Mouse (Mus musculus) G1E-ER4 (cell line): ENCODE measurements around the gene Limk1. TPM values are rescaled to one million over a fixed set of nuclear protein-coding genes. Genes with fewer than 3 reads are reported as not detected.

Experiments
- GATA1 ChIP-seq: IDR thresholded peaks from one replicate; pipeline ENCODE4 v1.8.0; 2012; ENCODE audit warnings: low read length, inconsistent platforms
- polyA plus RNA-seq: library from polyadenylated mRNA; stranded (reverse); fragments of >175 nt; gene quantifications from 2 replicates; pipeline ENCODE4 v1.2.3, GENCODE M21; 2012

The Limk1 gene
- polyA plus RNA-seq, 1 experiment = 3.2 TPM

DNA sequence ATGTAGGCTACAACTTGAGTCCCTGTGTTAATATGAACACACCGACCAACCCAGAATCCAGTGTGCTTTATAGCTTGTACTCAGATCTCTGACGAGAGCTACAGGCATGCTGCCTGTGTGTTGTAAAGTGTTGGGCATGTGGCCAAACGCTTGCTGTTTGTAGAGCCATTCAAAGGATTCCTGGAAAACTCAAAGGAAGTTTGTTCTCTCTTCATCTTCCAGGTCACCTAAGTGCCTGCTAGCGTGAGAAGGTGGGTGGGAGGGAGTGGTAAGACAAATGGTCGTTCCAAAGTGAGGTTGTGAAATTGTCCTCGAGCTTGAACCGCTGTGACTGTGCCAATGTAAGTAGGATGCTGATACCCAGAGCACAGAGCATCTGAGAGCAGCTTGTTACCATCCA, 36.4 kb downstream of the Limk1 start:
- no peak for TF ChIP-seq GATA1

DNA sequence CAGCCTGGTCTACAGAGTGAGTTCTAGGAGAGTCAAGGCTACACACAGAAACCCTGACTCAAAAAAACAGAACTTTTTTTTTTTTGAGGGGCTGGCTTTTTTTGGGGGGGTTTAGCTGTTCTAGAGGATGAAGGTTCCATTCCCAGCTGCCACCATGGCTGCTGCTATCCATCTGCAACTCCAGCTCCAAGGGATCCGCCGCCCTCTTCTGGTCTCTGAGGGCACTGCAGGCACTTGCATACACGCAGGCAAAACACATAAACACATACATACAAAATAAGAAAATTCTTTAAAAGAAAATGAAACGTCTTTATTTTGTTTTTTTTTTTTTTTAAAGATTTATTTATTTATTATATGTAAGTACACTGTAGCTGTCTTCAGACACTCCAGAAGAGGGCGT, 37.5 kb downstream of the Limk1 start:
- no peak for TF ChIP-seq GATA1

DNA sequence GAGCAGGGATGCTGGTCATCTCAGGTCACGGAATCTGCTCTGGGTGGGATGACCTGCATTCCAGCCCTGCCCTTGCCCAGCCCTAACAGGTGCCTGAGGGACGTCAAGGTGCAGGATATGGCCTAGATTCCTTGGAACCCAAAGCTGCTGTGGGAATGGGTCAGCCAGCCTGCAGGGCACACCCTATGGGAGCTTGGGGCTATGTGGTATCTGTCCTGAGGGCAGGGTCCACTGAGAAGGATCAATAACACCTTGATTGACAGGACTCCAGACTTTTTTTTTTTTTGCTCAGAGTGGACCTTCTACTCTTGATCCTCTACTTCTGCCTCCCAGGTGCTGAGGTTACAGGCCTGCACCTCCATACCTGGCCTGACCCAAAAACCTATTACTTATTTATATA, 41.0 kb downstream of the Limk1 start:
- TF ChIP-seq GATA1 = no peak

DNA sequence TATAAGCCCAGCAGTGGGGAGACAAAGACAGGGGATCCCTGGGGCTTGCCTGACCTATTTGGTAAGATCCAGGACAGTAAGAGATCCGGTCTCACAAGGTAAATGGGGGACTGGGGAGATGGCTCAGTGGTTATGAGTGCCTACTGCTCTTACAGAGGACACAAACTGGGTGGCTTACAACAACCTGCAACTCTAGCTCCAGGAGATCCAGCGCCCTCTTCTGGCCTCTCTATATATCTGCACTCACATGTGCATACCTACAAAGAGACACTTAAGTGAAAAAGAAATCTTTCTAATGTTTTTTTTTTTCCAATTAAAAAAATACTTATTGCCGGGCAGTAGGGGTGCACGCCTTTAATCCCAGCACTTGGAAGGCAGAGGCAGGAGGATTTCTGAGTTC, 41.9 kb downstream of the Limk1 start:
- TF ChIP-seq GATA1 = no peak

DNA sequence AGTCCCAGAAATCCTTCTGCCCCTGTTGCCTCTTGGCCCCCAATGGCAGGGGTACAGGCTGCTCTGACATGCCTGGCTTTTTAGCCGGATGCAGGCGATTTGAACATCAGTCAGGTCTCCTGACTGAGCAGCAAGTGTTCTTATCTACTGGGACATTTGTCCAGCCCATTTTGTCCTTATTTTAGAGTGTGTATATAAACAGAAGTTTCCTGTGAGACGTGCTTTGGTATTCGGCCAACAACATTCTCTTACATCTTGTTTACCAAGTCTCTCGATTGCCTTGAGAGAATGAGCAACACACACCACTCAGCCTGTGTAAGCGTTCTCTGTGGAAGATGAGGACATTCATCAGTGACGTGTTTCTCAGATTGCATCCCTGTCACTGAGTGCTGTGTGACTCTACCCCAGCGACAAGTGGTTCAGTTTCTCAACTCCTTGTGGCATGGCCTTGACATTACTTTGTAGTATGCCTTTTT, 43.7 kb downstream of the Limk1 start:
- no peak for TF ChIP-seq GATA1

DNA sequence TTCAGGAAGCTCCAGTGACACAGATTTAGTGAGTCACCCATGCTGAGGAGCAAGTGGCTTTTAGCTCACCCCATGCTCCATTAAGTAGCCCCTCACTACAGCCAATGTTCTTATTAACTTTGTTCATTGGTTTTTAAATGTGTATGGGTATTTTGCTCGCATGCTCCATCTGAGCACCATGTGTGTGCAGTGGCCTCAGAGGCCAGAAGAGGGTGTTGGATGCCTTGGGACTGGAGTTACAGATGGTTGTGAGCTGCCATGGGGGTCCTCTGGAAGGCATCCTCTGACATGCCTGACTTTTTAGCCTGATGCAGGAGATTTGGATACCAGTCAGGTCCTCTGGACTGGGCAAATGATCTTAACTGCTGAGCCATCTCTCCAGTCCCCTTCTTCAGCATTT, 44.3 kb downstream of the Limk1 start:
- TF ChIP-seq GATA1 = no peak

DNA sequence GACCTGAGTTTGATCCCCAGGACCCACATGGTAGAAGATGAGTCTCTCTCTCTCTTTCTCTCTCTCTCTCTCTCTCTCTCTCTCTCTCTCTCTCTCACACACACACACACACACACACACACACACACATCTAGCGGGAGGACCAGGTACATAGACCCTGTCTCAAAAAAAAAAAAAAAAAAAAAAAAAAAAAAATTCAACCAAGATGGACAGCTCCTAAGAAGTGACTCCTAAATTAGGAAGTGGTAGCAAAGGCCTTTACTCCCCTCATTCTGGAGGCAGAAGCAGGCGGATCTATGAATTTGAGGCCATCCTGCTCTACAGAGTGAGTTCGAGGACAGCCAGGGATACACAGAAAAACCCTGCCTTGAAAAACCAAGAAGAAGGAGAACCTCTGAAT, 48.0 kb downstream of the Limk1 start:
- TF ChIP-seq GATA1 = no peak

DNA sequence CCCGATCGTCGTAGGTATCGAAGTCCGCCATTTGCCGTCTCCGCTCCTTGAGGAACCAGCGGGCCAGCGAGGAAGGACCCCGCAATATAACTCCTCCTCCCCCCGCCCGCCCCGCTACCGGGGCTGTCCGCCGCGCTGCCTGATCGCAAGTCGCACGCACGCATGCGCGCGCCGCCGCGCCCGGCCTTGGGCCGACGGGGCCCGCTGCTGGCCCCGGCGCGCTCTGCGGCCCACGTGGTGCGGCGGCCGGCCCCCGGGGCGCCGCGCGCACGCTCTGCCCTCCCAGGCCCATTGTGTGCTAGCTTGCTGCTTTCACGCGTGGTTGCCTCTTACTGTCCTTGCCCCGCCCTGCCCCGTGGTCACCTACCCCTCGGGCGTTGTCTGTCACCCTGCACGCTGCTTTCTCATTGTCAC, 49.1 kb downstream of the Limk1 start, which contains the start of gene Eif4h:
Gene Eif4h (minus strand): TSS at position 222 of the 414 bp plus-strand sequence.
- no peak for TF ChIP-seq GATA1

DNA sequence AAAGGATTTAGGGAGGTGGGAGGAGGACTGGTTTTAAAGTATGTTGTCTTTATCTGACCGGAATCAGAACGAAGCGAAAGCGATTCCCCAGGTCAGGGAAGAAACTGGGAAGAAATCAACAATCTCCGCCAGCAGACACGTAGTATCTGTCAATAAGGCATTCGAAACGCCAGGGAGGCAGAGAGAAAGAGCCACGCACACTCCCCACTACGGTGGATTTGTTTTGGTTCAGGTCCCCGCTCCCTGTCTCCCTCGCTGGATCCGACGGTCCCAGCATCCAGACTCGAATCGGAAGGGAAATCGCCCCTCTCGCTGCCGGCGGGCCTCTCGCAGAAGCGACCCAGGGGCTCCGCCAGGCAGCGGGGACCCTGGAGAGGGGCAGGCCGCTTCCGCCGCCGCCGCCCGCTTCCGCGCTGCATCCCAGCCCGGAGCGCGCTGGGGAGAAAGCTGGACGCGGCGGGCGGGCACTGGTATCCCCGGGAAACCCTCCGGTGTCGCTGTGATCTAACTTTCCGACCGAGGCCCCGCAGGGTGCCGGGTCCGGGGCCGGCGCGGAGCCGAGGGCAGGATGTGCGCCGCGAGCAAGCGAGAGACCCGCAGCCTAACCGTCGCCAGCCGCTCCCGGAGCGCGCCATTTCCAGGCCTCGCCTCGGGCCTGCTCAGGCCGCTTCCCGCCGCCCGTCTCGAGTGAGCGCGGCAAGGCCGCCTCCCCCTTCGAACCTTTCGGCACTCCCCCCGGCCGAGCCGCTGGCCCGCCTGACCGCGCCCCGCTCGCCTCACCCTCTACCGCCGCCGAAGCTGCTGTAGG, 49.7 kb downstream of the Limk1 start:
- no peak for TF ChIP-seq GATA1

DNA sequence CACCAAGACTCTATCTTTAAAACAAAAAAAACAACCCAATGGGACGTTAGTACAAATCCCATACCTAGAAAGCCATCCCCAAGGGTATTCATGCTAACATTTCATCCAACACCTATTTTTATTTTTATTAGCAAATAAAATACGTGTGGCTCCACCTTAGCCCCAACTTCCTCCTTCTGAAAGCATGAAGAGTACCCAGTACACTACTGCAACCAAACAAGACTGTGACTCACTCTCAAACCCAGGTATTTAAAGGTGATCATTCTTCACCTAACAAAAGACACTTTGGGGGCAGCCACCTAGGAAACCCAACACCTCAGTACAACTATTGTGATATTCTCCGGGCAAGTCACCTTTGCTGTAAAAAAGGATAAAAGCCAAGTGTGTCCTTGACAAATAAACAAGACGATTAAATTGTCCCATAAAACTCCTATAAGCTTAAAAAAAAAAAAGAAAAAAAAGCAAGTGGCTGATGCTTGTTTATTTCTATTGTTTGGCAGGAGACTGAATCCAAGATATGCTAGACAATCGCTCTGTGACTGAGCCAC, 50.5 kb downstream of the Limk1 start:
- no peak for TF ChIP-seq GATA1

DNA sequence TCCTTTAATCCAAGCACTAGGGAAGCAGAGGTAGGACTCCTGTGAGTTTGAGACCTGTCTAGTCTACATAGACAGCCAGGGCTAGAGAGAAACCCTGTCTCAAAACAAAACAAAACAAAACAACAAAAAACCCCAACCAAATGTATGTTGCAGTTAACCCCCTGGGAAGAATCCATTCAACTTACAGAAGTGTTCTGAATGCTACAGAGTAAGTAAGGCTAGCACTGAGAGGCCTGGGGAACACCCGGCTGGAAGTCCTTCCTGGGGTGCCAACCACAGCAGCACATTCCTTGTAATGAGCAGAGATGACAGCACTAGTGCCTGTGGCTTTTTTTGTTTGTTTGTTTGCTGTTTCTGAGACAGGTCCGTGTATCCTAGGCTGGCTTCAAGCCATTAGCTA, 55.6 kb downstream of the Limk1 start:
- TF ChIP-seq GATA1 = no peak

DNA sequence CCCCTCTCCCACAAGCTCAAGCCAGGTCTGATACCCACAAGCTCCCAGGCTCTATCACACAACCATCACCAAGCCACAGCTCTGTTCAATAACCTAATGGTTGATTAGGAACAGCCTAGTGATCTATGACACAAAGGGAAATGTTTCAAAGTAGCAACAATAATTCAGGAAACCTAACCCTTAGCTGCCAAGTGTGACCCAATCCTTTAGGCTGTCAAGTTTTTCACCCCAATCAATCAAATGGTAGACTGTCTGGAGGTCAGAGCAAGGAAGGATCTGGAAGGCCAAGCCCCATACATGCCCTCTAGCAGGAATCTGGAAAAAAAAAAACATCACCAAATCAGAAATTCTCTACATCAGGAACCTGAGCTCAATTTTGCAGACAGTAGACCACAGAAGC, 57.6 kb downstream of the Limk1 start:
- no peak for TF ChIP-seq GATA1

DNA sequence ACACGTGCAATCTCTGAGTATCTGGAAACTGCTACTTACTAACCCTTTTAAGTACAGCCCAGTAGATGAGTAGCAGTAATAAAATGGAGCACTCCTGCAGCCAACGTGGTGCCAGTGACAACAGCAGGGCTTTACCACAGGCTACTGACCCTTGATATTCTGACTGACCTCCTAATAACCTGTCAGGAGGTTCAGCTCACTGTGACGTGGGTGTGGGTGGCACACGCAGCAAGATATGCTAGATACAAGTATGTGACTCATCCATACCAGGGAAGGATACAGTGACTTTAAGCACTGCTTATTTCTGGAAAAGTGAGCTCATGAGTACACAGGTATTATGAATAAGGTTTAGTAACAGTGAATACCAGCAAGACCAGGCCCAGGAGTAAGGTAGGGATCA, 58.9 kb downstream of the Limk1 start:
- no peak for TF ChIP-seq GATA1

DNA sequence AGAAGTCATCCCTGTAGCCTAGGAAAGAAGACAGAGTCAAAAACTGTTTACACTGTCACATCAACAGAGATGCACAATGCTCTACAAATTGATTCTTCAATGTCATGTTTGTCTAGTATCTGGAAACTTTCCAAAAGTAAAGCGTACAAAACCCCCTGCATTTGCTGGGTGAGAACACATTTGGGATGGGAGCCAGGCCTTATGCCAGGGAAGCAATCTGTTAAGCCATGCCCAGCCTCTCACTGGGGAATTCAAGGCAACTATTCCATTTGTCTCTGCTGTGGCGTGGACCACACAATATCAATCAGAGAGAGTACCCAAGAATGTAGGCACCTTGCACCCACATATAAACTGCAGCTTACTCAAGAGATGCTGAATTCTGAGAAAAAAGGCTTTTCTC, 66.3 kb downstream of the Limk1 start:
- TF ChIP-seq GATA1 = no peak

DNA sequence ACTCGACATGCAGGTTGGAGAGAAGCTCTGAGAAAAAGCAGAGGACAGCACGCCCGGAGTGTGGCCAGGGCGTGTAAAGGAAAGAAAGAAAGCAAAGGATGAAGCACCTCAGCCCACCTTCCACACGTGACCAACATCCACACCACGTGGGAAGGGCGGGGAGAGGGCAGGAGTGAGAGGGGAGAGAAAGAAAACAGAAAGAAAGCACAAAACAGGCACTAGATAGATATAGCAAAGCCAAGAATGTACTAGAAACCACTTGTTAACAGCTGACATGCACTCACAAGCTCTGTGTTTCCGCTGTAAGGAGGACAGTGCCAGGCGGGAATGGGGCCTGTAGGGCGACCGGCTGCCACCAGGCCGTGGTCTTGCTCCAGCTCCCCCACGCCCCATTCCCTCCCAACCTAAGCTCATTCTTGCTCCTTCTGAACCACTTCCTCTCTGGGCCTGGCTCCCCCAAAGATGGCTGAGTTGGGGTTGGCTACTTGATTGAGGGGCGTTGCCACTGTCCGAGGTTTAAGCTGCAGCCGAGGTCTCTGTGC, 67.2 kb downstream of the Limk1 start:
- TF ChIP-seq GATA1 = no peak

DNA sequence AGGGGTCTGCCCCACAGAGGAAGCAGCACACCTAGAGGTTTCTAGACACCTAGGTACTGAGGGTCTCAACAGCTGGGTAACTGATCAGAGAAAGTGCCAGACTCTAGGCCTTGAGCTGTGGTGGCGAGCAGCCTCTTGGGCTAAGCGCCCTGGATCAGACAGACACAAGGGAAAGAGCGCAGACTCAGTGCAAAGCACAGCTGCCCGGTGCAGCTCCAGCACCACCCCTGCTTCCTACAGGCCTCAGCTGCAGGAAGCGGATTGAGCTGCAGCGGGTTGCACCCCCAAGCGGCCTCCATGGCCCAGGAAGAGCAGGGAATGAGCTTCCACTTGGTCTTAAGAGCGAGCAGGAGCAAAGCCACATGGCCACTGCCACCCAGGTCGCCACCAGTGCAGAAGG, 67.9 kb downstream of the Limk1 start:
- no peak for TF ChIP-seq GATA1

DNA sequence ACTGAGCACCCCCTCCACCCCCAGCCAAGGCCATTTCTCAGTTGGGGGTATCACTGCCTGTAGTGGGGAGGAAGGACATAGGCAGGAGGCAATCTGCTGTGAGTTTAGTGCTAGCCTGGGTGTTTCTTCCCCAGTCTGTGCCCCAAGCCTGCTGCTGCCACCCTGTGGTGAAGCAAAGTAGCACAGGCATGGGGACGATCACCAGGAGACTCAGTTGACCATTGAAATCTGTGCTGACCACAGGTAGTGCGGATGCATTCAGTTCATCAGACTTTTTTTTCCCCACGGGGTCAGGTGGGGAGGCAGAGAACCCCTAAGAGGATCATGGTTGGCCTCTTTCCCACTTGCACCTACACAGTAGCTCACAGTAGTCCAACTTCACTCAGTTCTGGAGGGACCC, 71.3 kb downstream of the Limk1 start:
- TF ChIP-seq GATA1 = no peak
